Mouse (Mus musculus): ENCODE results near the gene D8Ertd738e. TPM values are rescaled to one million over a fixed set of nuclear protein-coding genes. Genes with fewer than 3 reads are reported as not detected.

The D8Ertd738e gene
- total RNA-seq, 2 experiments from 2014 or later: 158 to 171 TPM

GRCm38 (mm10) chr8:84207811-84208210 is 41.7 kb downstream of the D8Ertd738e start:
- intact Hi-C loops (cut with DNase I; ENCODE audit: low total_unique reads): no loop called here
- DNase-seq: peak; percentile 83

- no peak for DNase-seq
- intact Hi-C loops (cut with DNase I; ENCODE audit: low total_unique reads): no loop called here
Observed at GRCm38 (mm10) chr8:84206666-84207065, 42.9 kb downstream of the D8Ertd738e start.

- DNase-seq: no peak
Observed at GRCm38 (mm10) chr8:84205073-84205472, 44.4 kb downstream of the D8Ertd738e start.

GRCm38 (mm10) chr8:84203975-84204772 is 45.3 kb downstream of the D8Ertd738e start:
- intact Hi-C loops (cut with DNase I; ENCODE audit: low total_unique reads): no loop called here
- DNase-seq: peak; percentile 83

More at GRCm38 (mm10) chr8:84205073-84205472, 44.4 kb downstream of the D8Ertd738e start:
- intact Hi-C loops (cut with DNase I; ENCODE audit: low total_unique reads): no loop called here

- intact Hi-C loops (cut with DNase I; ENCODE audit: low total_unique reads): no loop called here
- peak; percentile 88 for DNase-seq
Observed at GRCm38 (mm10) chr8:84202938-84203917, 46.3 kb downstream of the D8Ertd738e start.

GRCm38 (mm10) chr8:84202466-84202865 is 47.1 kb downstream of the D8Ertd738e start:
- intact Hi-C loops (cut with DNase I; ENCODE audit: low total_unique reads): no loop called here
- peak; percentile 53 for DNase-seq

- peak; percentile 82 for DNase-seq
- intact Hi-C loops (cut with DNase I; ENCODE audit: low total_unique reads): no loop called here
Observed at GRCm38 (mm10) chr8:84201545-84202245, 47.8 kb downstream of the D8Ertd738e start.

- DNase-seq: peak; percentile 85
- intact Hi-C loops (cut with DNase I; ENCODE audit: low total_unique reads): no loop called here
Observed at GRCm38 (mm10) chr8:84200652-84201544, 48.6 kb downstream of the D8Ertd738e start.

GRCm38 (mm10) chr8:84200126-84200555 is 49.4 kb downstream of the D8Ertd738e start:
- intact Hi-C loops (cut with DNase I; ENCODE audit: low total_unique reads): no loop called here
- no peak for DNase-seq

- no peak for DNase-seq
- intact Hi-C loops (cut with DNase I; ENCODE audit: low total_unique reads): no loop called here
Observed at GRCm38 (mm10) chr8:84199348-84200125, 50.0 kb downstream of the D8Ertd738e start.

GRCm38 (mm10) chr8:84198871-84199270 is 50.6 kb downstream of the D8Ertd738e start:
- intact Hi-C loops (cut with DNase I; ENCODE audit: low total_unique reads): no loop called here
- DNase-seq: no peak

- intact Hi-C loops (cut with DNase I; ENCODE audit: low total_unique reads): no loop called here
- DNase-seq: peak; percentile 95
Observed at GRCm38 (mm10) chr8:84197922-84198774, 51.4 kb downstream of the D8Ertd738e start.

GRCm38 (mm10) chr8:84197141-84197921 is 52.2 kb downstream of the D8Ertd738e start:
- intact Hi-C loops (cut with DNase I; ENCODE audit: low total_unique reads): no loop called here
- DNase-seq: peak; percentile 83

All from gastrocnemius, postnatal 14 days (tissue).